Mouse (Mus musculus) T-helper 17 cell (primary cell): ENCODE measurements around the gene Chd5.

Experiments used
- in situ Hi-C, 2 experiments: fragments of 300-600 bp; cut with MboI, MseI; formaldehyde crosslinking; loops; 1 replicate in 1 of 2; 2 replicates in 1 of 2; pipeline ENCODE4 v1.15.1; 2025; ENCODE audit warnings: high pct_unique_total_duplicates in 2 of 2

Gene Chd5

DNA sequence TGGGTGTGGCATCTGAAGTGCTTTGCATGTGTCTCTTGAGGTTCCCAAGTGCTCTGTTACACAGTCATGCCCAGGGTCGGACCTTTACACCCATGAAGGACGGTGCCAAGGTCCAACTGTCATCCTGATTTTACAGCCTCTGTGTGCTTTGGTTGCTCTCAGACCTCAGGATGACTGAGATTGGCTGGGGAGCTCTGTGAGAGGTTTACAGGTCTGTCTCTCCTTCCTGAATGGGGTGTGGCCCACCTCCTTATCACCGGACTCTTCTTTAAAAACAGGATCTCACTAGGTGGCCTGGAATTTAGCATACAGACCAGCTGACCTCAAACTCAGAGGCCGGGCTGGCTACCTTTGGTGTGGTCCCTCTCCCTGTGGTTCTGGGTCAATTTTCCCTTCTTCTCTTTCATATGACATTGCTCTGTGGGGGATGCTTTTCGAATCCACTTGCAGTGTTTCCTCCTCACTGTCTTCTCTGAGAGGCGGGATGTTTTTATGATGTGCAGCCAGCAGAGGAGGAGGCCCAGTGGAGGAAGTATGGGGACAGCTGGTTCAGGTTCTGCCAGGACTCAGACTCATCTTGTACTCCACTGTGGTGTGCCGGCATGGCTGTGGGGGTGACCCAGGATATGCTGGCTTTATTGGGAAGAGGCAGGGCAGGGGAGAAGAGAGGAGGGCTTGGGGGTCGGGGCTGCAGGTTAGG is 12.4 kb downstream of the Chd5 start:
- in situ Hi-C loops: no loop called here

DNA sequence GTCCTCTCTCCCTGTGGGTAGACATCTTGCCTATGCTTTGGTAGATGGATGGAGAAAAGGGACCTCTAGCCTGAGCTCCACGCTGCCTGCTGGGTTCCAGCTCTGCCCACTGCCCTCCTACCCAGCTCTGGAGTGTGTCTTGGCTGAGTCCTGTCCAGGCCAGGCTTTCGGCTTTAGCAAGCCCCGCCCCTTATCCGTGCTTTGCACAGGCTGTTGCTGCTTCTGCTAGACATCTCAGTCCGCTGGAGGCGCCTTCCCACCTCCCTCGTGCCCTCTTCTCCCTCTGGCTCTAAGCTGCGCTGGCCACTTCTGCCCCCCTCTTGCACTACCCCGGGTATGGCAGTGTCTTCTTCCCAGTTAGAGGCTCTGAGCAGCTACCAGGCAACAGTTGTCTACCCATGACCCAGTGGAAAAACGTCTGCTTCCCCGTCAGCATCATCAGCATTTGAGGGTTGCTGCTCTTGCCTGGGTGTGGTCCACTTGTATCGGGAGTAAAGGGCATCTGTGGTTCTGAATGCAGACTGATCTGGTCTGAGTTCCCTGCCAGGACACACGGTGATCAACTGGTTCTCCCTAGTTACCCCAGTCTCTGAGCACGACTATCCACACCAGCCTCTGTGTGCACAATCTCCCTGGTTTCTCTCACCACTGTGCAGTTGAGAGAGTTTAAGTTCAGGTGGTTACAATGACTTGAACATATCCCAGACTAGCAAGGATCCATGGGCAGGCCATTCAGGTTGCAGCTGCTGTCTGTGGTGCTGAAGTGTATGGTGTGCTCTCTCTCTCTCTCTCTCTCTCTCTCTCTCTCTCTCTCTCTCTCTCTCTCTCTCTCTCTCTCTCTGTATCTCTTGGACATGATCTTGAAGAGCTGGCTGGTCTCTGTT is 13.2 kb downstream of the Chd5 start:
- in situ Hi-C loops: no loop called here

DNA sequence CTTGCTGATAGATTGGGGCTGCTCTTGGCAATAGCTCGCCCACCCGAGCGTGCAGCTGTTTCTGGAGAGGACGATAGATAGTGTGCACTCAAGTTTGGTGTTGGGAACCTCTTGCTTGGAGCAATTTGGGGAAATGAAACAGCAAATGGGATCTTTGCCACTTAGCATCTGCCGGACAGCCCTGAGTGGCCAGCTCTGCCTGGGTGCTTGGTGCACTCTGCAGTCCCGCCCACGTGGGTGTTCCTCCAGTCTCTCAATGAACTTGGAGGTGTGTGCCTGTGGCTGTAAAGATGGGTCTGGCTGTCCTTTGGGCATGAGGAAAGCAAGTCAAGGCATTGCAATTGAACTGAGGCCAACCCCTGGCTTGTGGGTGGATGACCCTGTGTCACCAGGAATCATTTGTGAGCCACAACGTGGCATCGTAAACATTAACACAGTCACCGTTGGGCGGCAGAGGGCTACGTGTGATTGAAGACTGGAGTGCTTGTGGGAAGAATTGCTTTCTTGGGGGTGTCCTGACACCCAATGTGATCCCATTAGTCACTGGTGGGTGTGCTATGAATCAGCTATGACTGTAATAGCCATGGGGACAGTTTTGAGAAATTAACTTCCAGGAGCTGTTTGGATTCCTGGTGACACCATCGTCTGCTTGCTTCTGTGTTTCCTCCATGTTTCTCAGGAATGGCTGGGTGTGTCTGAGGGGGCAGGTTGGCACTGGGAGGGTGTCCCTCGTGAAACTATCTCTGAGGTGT is 15.6 kb downstream of the Chd5 start:
- in situ Hi-C loops: no loop called here

DNA sequence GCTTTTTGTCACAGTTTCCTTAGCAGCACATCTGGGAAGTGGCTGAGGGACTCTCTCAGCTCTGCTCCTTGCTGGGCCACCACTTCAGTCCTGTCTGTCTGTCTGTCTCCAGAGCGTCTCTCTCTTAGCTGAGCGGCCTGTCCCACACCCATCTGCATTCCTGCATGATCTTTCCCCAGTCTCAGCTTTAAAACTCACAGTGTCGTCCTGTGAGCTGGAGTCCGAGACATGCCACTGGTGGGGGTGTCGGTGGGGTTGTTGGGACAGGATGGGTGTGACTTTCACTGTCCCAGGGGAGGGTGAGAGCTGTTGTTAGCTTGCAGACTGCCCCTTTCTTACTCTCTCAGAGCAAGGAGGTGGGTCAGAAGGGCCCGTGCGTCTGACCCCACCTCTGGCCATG is 17.2 kb downstream of the Chd5 start:
- in situ Hi-C loops: no loop called here

DNA sequence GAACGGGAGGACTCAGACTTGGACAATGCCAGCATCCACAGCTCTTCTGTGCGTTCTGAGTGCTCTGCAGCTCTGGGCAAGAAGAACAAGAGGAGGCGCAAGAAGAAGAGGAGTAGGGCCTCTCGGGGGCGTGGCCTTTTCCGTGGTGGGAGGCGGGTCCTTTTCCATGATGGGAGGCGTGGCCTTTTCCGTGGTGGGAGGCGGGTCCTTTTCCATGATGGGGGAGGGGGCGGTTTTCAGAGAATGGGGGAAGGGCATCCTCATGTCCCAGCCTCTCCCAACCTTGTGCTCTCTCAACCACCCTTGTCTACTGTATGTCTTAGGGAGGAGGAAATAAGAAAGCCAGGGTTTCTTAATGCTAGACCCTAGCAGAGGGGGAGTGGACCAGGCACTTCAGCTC is 21.2 kb downstream of the Chd5 start:
- in situ Hi-C loops: no loop called here

DNA sequence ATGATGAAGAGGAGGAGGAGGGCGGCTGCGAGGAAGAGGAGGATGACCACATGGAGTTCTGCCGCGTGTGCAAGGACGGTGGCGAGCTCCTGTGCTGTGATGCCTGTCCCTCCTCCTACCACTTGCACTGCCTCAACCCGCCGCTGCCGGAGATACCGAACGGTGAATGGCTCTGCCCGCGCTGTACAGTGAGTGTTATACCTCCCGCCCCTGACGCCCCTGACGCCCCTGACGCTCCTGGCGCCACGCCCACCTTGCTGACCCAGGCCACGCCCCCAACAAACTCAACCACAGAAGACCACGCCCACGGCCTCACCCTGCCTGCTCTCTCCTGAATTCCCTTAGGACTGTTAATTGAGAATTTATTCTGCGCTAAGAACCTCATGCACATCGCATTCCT is 22.4 kb downstream of the Chd5 start:
- in situ Hi-C loops: no loop called here

DNA sequence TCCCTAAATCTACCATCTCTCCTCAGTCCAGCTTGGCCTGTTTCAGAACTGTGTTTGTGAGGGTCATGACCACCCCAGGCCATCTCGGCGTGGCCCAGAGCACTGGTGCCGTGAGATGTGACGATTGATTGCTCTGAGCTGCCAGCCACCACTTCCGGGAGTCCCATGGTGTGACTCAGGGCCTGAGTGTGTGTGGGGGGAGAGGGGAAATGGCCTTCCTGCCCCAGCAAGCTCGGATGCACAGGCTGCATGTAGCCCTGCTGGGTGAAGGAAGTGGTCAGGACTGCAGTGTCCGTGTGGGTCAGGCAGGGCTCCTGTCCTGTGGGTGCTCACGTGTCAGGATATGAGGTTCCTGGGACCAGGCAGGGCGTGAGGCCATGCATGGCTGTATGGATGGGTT is 23.7 kb downstream of the Chd5 start:
- in situ Hi-C loops: no loop called here

DNA sequence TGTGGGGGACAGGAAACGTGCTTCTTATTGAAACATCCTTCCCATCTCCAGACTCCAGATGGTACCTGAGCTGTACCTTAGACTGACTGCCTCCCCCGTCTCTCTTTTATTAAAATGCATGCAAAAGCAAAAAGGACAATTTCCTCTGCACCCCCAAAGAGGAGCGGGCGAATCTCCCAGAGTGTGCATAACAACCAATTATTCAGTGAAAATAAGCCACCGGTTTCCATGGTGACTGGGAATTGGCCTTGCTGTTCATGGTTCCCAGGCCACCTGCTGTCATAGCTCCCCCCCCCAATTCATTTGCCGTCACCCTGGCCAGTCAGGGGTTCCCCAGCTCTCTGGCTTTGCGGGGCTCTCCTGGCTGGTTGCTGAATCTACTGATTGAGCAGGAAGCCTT is 26.8 kb downstream of the Chd5 start:
- in situ Hi-C loops: no loop called here

DNA sequence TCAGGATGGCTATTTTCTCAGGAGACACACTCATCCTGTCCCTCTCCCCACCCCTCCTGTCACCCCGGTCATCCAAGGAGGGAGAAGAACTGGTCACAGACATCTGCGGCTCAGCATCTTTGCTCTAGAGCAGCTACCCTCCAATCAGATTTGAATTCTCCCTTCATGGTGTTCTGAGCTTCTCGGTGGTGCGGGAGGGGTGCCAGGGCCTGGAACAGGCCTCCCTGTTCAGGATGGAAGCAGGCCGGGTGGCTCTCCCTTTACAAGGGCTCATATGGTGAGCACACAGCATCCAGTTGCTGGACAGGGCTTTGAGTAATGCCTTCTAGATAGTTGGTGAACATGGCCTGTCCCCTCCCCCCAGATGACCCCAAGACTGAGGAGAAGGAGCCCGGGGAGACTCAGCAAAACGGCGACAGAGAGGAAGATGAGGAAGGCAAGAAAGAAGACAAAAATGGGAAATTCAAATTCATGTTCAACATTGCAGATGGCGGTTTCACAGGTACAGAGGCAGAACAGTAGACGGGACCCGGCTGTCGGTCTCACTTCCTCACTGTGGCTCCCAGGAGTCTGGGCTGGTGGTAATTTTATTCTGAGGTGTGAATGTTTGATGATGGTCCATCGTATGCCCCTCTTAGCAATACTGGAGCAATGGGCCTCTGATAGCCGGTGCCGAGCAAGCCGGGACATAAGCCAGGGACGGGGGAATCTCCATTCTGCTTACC is 44.2 kb downstream of the Chd5 start:
- in situ Hi-C loops: no loop called here

DNA sequence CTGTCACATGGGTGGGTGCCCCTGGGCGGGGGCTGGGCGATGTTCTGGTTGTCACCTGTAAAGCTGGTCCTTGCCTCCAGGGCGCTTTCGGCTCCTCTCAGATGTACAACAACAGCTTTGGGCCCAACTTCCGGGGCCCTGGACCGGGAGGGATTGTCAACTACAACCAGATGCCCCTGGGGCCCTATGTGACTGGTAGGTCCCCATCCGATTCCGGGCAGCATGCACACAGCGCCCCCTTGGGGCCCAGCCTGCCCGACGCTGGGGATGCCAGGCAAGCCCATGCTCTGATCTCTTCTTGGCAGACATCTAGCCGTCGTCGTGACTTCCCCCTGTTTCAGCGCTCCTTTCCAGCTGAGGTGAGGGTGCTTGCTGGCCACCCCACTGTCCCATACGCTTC is 47.2 kb downstream of the Chd5 start:
- in situ Hi-C loops: no loop called here

DNA sequence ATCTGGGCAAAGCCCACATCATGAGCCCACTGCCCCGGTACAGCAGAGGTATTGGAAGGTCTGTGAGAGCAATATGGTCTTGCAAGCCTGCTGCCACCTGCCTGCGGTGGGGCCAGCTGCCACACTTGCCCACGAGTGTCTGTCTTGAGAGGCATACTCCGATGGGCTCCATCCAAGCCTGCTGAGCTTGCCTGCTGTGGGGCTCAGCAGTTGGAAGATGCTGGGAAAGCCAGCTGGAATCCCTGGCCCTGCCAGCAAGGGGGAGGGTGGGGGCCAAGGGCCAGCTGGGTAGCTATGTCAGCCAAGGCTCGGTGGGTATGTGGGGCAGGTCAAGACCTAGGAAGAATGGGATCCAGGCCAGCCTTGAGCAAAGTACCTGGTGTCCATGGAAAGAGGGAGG is 53.7 kb downstream of the Chd5 start:
- in situ Hi-C loops: no loop called here

DNA sequence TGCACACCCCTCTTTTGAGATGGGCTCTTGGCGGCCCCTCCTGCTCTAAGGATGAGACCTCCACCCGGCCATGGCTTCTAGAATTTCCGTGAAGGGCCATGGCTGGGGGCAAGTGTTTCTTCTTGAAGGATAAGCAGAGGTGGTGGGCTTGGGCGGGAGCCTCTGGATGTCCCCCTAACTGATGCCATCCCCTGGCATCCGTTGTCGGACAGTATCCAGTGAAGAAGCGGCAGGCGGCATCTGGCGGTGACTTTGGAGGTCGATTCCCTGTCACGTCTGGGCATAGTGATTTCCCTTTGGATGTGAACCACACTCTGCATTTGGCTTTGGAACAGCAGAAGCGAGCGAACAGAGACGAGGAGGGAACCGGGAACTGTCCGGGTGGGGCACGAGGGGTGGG is 54.2 kb downstream of the Chd5 start:
- in situ Hi-C loops: no loop called here

DNA sequence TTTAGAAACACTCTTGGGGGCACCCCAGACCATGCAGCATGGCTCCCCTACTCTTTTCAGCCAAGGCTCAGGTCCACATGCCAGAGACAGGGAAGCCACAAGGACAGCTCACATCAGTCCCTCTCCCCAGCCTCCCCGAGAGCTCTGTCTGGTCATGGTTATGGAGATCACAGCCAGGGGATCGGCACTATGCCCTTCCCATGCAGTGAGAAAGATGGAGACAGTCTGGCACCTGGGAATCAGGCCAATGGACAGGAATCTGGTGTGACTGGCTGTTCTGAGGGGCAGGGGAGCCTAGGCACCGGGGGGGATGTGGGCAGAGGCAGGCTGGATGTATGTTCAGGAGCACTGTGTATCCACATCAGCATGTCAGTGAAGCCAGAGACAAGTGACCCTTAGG is 60.5 kb downstream of the Chd5 start:
- in situ Hi-C loops: no loop called here

DNA sequence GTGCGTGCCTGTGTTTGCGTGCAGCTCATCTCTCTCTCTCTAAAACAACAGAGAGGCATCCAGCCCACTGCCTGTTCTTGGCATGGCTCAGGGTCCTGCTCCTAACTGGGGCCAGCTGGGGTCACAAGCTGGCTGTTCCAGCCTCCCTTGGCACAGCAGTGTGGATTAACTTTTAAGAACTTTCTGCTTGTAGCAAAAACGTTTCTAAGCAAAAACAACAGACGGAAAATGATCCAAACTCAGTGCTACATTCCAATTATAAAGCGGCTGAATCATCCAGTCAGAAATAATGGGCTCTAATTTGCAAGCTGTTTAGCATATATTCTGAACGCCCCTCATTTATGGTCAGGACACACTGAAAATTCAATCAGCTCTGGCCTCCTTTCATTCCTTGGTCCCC is 66.7 kb downstream of the Chd5 start:
- in situ Hi-C loops: no loop called here

DNA sequence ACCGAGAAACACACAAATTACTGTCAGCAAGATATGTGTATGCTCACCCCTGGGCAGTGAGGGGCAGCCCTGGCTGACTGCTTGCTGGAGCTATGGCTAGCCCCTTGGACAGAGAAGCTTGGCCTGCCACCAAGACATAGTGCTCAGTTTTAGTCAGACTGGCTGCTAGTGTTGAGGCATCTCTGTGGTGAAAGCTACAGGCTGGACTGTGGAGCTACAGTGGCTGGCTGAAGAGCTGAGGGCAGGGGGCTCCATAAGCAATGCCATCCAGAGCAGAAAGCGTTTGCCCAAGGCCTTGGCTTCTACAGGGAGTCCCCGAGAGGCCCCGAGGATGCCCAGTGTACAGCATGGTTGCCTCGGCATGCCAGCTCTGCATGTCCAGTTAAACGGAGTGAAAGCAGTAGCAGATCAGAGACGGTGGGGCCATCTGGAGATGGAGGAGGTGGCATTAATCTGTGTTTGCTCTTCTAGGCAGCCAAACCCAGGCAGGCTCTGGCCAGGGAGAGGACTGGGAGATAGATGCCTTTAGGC is 67.3 kb downstream of the Chd5 start:
- in situ Hi-C loops: no loop called here

DNA sequence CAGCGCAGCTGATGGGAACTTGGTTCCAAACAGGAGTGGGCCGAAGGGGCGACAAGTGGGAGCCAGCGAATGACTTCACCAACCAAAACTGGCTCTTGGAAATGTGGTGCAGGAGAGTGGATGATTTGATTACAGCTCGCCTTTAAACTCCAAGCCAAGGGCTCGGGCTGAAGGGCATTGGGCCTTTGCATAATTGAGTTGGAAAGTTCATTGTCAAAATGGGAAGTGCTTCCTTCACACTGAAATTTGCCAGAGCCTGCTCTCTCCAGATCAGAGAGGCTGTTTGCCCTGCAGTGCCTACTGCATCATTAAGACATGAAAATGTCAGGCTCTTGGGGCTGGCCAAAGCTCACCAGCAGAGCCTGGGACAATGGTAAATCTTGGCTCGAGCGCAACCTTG is 68.1 kb downstream of the Chd5 start:
- in situ Hi-C loops: no loop called here

DNA sequence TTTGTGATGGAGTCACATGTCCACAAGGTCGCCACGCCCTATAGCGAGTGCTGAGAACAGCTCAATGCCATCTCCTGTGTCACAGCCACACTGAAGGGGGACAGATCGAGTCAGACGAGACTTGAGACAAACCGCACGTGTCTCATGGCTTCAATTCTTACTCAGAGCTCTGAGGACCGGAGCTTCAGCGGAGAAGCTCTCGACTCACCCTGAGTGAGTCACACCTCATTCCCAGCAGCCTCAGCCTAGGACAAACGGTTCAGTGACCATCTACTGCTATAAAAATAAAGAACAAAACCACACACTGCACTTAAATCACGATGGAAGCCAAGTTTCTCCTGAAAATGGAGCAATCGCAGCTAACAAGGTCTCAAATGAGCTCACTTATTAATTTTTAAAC is 72.5 kb downstream of the Chd5 start:
- in situ Hi-C loops: no loop called here

DNA sequence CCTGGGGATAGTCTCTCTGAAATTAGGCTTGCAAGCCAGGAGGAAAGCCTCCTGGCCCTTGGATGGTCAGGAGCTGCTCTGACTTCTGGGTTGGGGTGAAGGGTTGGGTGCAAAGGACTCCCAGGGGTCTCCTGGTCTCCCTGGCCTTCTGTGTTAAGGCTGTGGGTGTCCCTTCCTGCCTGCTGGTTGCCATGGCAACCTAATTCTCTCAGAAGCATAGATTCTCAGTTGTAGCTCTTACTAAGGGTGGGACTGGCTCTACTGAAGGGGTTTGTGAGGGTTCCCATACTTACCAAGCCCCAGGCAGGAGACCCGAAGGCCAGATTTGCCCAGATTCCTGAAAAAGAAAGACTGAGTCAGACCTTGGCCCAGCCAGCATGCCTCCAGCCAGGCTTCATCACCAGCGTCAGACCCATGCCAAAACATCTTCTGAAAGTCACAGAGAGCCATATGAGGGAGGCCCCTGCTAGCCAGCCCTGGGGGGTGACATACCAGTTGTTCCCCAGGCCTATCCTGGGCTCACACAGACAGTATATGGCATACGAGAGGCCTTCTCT is 74.2 kb downstream of the Chd5 start:
- in situ Hi-C loops: no loop called here

DNA sequence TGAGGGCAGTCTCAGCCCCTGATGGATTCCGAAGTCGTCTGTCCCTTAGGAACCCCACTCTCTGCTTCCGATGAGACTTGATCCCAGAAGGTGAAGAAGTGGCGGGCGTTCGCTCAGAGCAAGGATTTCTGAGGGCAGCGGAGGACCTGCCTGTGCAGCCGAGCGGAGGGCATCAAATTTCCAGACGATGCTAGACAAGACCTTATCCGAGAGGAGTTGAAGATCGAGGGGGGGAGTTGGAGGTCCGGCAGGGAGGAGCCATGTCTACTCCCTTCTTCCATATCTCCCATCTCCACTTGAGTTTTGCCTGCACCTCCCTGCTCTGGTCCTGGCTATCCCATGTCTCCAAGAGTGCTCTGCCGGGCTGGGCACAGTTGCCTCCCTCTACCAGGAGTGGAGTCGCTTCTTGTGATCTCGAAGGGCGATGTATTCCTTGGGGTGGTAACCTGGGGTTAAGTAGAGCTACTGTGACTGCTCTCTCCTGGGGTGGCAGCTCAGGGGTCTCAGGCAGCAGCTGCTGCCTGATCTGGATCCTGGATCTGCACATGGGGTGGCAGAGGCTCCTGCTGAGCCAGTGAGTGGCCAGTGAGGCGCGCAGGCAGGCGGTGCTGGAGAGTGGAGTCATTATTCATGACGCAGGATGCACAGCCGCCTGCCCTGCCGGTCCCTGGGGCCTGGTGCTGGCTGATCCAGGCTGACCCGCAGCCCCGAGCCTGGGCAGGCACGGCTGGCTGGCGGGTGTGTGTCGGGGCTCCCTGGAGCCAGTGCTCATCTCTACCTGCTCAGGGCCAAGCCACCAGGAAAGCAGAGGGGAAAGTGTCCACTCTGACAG is 80.0 kb downstream of the Chd5 start:
- in situ Hi-C loops: no loop called here

DNA sequence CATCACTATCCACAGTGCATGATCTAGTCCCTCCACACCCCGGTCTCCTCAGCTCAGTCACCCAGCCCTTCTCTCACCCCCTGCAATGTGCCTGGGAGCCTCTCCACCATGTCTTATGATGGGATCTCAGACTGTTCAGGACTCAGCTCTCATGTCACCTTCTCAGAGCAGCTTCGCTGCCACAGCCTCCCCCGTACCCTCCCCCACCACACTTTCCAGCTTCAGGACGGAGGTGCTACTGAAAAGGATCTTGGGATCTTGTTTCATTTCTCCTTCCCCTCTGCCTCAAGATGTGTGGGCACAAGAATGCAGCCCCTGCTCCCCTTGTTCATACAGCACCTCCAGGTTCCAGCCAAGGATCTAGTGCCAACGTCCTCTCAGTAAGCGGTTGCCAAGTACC is 85.1 kb downstream of the Chd5 start:
- in situ Hi-C loops: no loop called here
